Comparison of ENCODE assay signal across 19 mouse cellular contexts in genomic region chr13:17084946-17085852, GRCm38 (mm10).
A peak's percentile ranks its signal among the peaks of the same experiment; 100 is the strongest.
DNase-seq lines count a peak whose midpoint lies in the region; ATAC-seq and TF ChIP-seq lines count a peak whose summit lies in the region.
"Had no signal": no experiment of that assay in that cellular context is flagged by ENCODE, and none has a peak within 500 bp of the region (broad histone marks: within the 10 kb centered on the region; RNA-seq: fewer than 3 reads in every experiment).

No protein-coding gene starts in this region.

- H3K4me1 ChIP-seq in kidney, postnatal 0 days (replicated peaks; ENCODE audit: insufficient read depth, low read length) = no peaks in the 10 kb centered on the region
- 0 out of 2 replicates have a peak, but pooled peaks cover 12% of the 10 kb centered on the region for H3K4me1 ChIP-seq in stomach, embryonic 14.5 days (ENCODE audit: control insufficient read depth, insufficient read depth, low read length)
- no peaks in the 10 kb centered on the region for H3K4me1 ChIP-seq in stomach, postnatal 0 days (replicated peaks; ENCODE audit: control insufficient read depth, insufficient read depth)
- no peaks in the 10 kb centered on the region for H3K4me1 ChIP-seq in embryonic facial prominence, embryonic 15.5 days
- H3K4me1 ChIP-seq: forebrain, embryonic 15.5 days; megakaryocyte, embryonic 14.5 days; neural tube, embryonic 15.5 days had no signal

- no peaks in the 10 kb centered on the region for H3K9me3 ChIP-seq in kidney, postnatal 0 days (replicated peaks; ENCODE audit: low read length)
- no peaks in the 10 kb centered on the region for H3K9me3 ChIP-seq in stomach, embryonic 14.5 days (ENCODE audit: control insufficient read depth, low read depth, low read length)
- no peaks in the 10 kb centered on the region for H3K9me3 ChIP-seq in stomach, postnatal 0 days (ENCODE audit: control insufficient read depth, low read length)
- H3K9me3 ChIP-seq in embryonic facial prominence, embryonic 15.5 days (replicated peaks) = no peaks in the 10 kb centered on the region
- H3K9me3 ChIP-seq: forebrain, embryonic 15.5 days; megakaryocyte, embryonic 14.5 days; neural tube, embryonic 15.5 days had no signal

- no peak for ATAC-seq in kidney, postnatal 0 days (replicated peaks; ENCODE audit: low FRiP score, low read depth)
- ATAC-seq in stomach, embryonic 14.5 days (ENCODE audit: insufficient number of reproducible peaks, insufficient read depth, low FRiP score, low read depth) = peak; percentile 50; the same call in 1 of the 2 replicates
- ATAC-seq in stomach, postnatal 0 days (ENCODE audit: low FRiP score, low TSS enrichment) = no peak
- peak; percentile 29; the same call in 1 of the 2 replicates for ATAC-seq in embryonic facial prominence, embryonic 15.5 days (ENCODE audit: insufficient number of reproducible peaks, low FRiP score, low TSS enrichment, low read depth)
- ATAC-seq: forebrain, embryonic 15.5 days; inflammation-experienced regulatory T-cells, adult 6 months; liver, postnatal 0 days had no signal

- no peaks in the 10 kb centered on the region for H3K27me3 ChIP-seq in kidney, postnatal 0 days (ENCODE audit: insufficient read depth, low read length)
- no peaks in the 10 kb centered on the region for H3K27me3 ChIP-seq in stomach, embryonic 14.5 days (ENCODE audit: control insufficient read depth, insufficient read depth, low read length)
- H3K27me3 ChIP-seq in stomach, postnatal 0 days (ENCODE audit: control insufficient read depth, insufficient read depth, low read length) = no peaks in the 10 kb centered on the region
- no peaks in the 10 kb centered on the region for H3K27me3 ChIP-seq in embryonic facial prominence, embryonic 15.5 days
- H3K27me3 ChIP-seq: forebrain, embryonic 15.5 days; megakaryocyte, embryonic 14.5 days; neural tube, embryonic 15.5 days had no signal

- no peak overlapping the region for H3K27ac ChIP-seq in kidney, postnatal 0 days
- H3K27ac ChIP-seq in stomach, embryonic 14.5 days (ENCODE audit: low read length) = no peak overlapping the region
- H3K27ac ChIP-seq in stomach, postnatal 0 days (replicated peaks) = no peak overlapping the region
- H3K27ac ChIP-seq in embryonic facial prominence, embryonic 15.5 days (replicated peaks) = 0 out of 2 replicates have a peak overlapping the region, but pooled peaks have one; percentile 1
- H3K27ac ChIP-seq: forebrain, embryonic 15.5 days; hindbrain, embryonic 14.5 days; neural tube, embryonic 15.5 days had no signal

- no peak overlapping the region for H3K4me3 ChIP-seq in kidney, postnatal 0 days (replicated peaks; ENCODE audit: low read depth, low read length)
- no peak overlapping the region for H3K4me3 ChIP-seq in stomach, embryonic 14.5 days (ENCODE audit: low read depth, low read length)
- no peak overlapping the region for H3K4me3 ChIP-seq in stomach, postnatal 0 days (ENCODE audit: low read depth, low read length)
- no peak overlapping the region for H3K4me3 ChIP-seq in embryonic facial prominence, embryonic 15.5 days (replicated peaks)
- H3K4me3 ChIP-seq: forebrain, embryonic 15.5 days; megakaryocyte, embryonic 14.5 days; neural tube, embryonic 15.5 days had no signal

- TF ChIP-seq CTCF in kidney, postnatal 0 days (IDR thresholded peaks at IDR 0.05; ENCODE audit: low read depth) = no peak
- TF ChIP-seq CTCF in stomach, postnatal 0 days (IDR thresholded peaks at IDR 0.05; ENCODE audit: low read depth) = no peak

- H3K4me2 ChIP-seq in kidney, postnatal 0 days (ENCODE audit: low read length) = no peak overlapping the region
- no peak overlapping the region for H3K4me2 ChIP-seq in stomach, embryonic 14.5 days (replicated peaks; ENCODE audit: low read depth, low read length)
- H3K4me2 ChIP-seq in stomach, postnatal 0 days (replicated peaks; ENCODE audit: low read depth) = no peak overlapping the region
- no peak overlapping the region for H3K4me2 ChIP-seq in embryonic facial prominence, embryonic 15.5 days (replicated peaks)
- H3K4me2 ChIP-seq: forebrain, embryonic 15.5 days; hindbrain, embryonic 14.5 days; liver, embryonic 11.5 days; neural tube, embryonic 15.5 days had no signal

- peak; percentile 36 for DNase-seq in kidney, postnatal 0 days (ENCODE audit: low spot score)
- no peak for DNase-seq in kidney, postnatal 36 days
- DNase-seq in stomach, postnatal 0 days (ENCODE audit: low spot score) = no peak
- no peak for DNase-seq in ovary, adult 18-20 months (ENCODE audit: low spot score)
- no peak for DNase-seq in cerebellum, postnatal 36 days
- DNase-seq: adrenal gland, adult 8-10 months; cerebellum, adult 11-12 months; heart, postnatal 4 days; kidney, adult 18-20 months; layer of hippocampus, adult 9-11 months; liver, postnatal 0 days had no signal

- no peak overlapping the region for H3K9ac ChIP-seq in kidney, postnatal 0 days (ENCODE audit: low read depth, low read length)
- no peak overlapping the region for H3K9ac ChIP-seq in stomach, embryonic 14.5 days (replicated peaks; ENCODE audit: low read depth, low read length)
- H3K9ac ChIP-seq in stomach, postnatal 0 days (ENCODE audit: low read length) = no peak overlapping the region
- H3K9ac ChIP-seq in embryonic facial prominence, embryonic 15.5 days = no peak overlapping the region
- H3K9ac ChIP-seq: forebrain, embryonic 15.5 days; hindbrain, embryonic 14.5 days; liver, postnatal 0 days; neural tube, embryonic 15.5 days had no signal

- TF ChIP-seq EP300 in stomach, postnatal 0 days (optimal IDR thresholded peaks at IDR 0.05) = no peak

- 36% methylated on average over 6 of the region's 6 CpGs for WGBS in kidney, postnatal 0 days
- WGBS in stomach, embryonic 14.5 days = 31% methylated on average over 6 of the region's 6 CpGs
- 43% methylated on average over 6 of the region's 6 CpGs for WGBS in stomach, postnatal 0 days
- 42% methylated on average over 6 of the region's 6 CpGs for WGBS in embryonic facial prominence, embryonic 15.5 days

- no peaks in the 10 kb centered on the region for H3K36me3 ChIP-seq in kidney, postnatal 0 days (ENCODE audit: insufficient read depth, low read length)
- no peaks in the 10 kb centered on the region for H3K36me3 ChIP-seq in stomach, embryonic 14.5 days (ENCODE audit: control insufficient read depth, insufficient read depth, low read length)
- H3K36me3 ChIP-seq in stomach, postnatal 0 days (ENCODE audit: control insufficient read depth, insufficient read depth, low read length) = no peaks in the 10 kb centered on the region
- no peaks in the 10 kb centered on the region for H3K36me3 ChIP-seq in embryonic facial prominence, embryonic 15.5 days
- H3K36me3 ChIP-seq: forebrain, embryonic 15.5 days; neural tube, embryonic 15.5 days had no signal

Comparison
In these comparisons a context has a peak if more than half of its experiments do, and no peak if none do; other contexts are left out.
1. ATAC-seq: peak in stomach, embryonic 14.5 days (single experiment) and embryonic facial prominence, embryonic 15.5 days (single experiment); none in kidney, postnatal 0 days (single experiment) and stomach, postnatal 0 days (single experiment).